Mouse (Mus musculus) olfactory bulb, adult 2 months (tissue): ENCODE measurements around the gene E130218I03Rik.

Source experiments
- CTCF ChIP-seq: fragments of 200-500 bp; IDR thresholded peaks from 2 replicates; pipeline ENCODE4 v1.5.1; 2012; ENCODE audit warnings: low read depth, mild to moderate bottlenecking, low read length, moderate library complexity; ENCODE audit not compliant: insufficient read depth
- POLR2A ChIP-seq: fragments of 200-500 bp; IDR thresholded peaks from 2 replicates; pipeline ENCODE4 v1.6.1; 2012; ENCODE audit warnings: mild to moderate bottlenecking, low read depth, low read length, moderate library complexity; ENCODE audit not compliant: insufficient read depth

DNA sequence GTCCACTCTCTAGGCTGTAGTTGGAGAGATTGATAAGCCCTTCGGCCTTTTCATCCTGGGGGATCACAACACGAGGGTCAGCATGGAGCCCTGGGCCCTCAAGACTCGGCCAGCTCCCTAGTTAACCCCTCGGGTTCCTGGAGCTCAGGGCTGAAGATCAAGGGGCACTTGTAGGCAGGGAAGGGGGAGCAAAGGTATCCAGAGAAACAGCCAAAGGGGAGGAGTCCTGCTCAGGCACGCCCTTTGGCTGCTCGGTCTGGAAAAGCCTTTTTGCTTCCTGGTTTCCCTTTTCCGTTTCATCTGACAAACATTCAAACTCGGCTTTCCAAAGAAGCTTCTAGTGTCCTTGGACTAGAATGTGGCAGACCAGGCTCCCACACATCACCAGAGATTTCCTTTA is 13.0 kb upstream of the E130218I03Rik start:
- TF ChIP-seq CTCF (no peak), POLR2A (no peak)
